Mouse (Mus musculus) cortical plate, adult 2 months (tissue): ENCODE data around the gene Kdm1a.

Experiments
- CTCF ChIP-seq: fragments of 200-500 bp; IDR thresholded peaks from 2 replicates; pipeline ENCODE4 v1.5.1; 2011; ENCODE audit warnings: mild to moderate bottlenecking, control low read depth, low read length; ENCODE audit not compliant: insufficient read depth; ENCODE audit errors: extremely low read depth
- POLR2A ChIP-seq: fragments of 200-500 bp; IDR thresholded peaks from 2 replicates; pipeline ENCODE4 v1.6.1; 2011; ENCODE audit warnings: mild to moderate bottlenecking, low read length, control low read depth; ENCODE audit not compliant: insufficient read depth; ENCODE audit errors: extremely low read depth

DNA sequence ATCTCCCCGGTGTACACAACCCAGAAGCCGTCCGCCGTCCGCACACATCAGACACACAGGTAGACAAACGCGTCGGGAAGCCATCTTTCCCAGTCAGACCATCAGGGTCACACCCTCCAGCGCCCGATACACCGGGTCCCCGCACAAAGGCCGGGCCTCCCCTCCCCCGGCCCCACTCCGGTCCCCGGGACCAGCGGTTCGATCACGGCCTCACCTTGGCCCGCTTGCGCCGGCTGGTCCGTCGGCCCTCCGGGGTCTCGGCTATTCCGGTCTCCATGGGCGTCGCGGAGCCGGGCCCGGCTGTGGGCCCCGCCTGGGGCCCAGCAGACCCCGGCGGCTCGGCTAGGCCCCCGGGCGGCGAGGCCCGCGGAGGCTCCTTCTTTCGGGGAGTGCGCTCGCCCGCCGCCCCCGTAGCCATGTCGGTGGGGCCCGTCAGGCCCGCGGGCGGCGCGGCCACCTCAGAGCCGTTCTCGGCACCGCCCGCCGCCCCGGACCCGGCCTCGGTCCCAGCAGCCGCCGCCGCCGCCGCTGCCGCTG is 437 bp downstream of the Kdm1a start:
- TF ChIP-seq POLR2A (no peak), CTCF (no peak)
